Mouse (Mus musculus): ENCODE measurements around the gene Npas3. TPM values are rescaled to one million over a fixed set of nuclear protein-coding genes. Genes with fewer than 3 reads are reported as not detected.

Gene Npas3
- polyA plus RNA-seq, 1 experiment from 2014 or later, result 0.49 TPM

- 42% methylated on average over 4 of the region's 4 CpGs for WGBS
- H3K36me3 ChIP-seq (ENCODE audit: control insufficient read depth, insufficient read depth), result no peaks in the 10 kb centered on the region
Measured at GRCm38 (mm10) chr12:53416096-53416495, 167.6 kb downstream of the Npas3 start.

GRCm38 (mm10) chr12:53421701-53422100 is 173.2 kb downstream of the Npas3 start:
- ATAC-seq (replicated peaks; ENCODE audit: extremely low read depth, insufficient read depth, low FRiP score), result no peak
- WGBS, result 53% methylated on average over 4 of the region's 4 CpGs
- no peak overlapping the region for H3K4me2 ChIP-seq (ENCODE audit: low read depth, low read length)

More at GRCm38 (mm10) chr12:53416096-53416495, 167.6 kb downstream of the Npas3 start:
- Histone ChIP-seq H3K4me3 (ENCODE audit: low read length) (no peak overlapping the region), H3K9ac (ENCODE audit: low read length) (no peak overlapping the region), H3K27ac (ENCODE audit: low read length) (no peak overlapping the region), H3K4me2 (ENCODE audit: low read depth, low read length) (no peak overlapping the region), H3K4me1 (ENCODE audit: control insufficient read depth, insufficient read depth, low read length) (no peaks in the 10 kb centered on the region), H3K9me3 (replicated peaks; ENCODE audit: control insufficient read depth, low read length) (no peaks in the 10 kb centered on the region), H3K27me3 (ENCODE audit: control insufficient read depth, insufficient read depth, low read length) (no peaks in the 10 kb centered on the region)
- no peak for ATAC-seq (replicated peaks; ENCODE audit: extremely low read depth, insufficient read depth, low FRiP score)

GRCm38 (mm10) chr12:53423631-53424030 is 175.2 kb downstream of the Npas3 start:
- H3K4me1 ChIP-seq (ENCODE audit: control insufficient read depth, insufficient read depth, low read length), result no peaks in the 10 kb centered on the region
- no peak overlapping the region for H3K4me2 ChIP-seq (ENCODE audit: low read depth, low read length)
- H3K27me3 ChIP-seq (ENCODE audit: control insufficient read depth, insufficient read depth, low read length), result no peaks in the 10 kb centered on the region
- no peak overlapping the region for H3K27ac ChIP-seq (ENCODE audit: low read length)
- no peak for ATAC-seq (replicated peaks; ENCODE audit: extremely low read depth, insufficient read depth, low FRiP score)
- no peaks in the 10 kb centered on the region for H3K36me3 ChIP-seq (ENCODE audit: control insufficient read depth, insufficient read depth)
- H3K9ac ChIP-seq (ENCODE audit: low read length), result no peak overlapping the region
- no peaks in the 10 kb centered on the region for H3K9me3 ChIP-seq (replicated peaks; ENCODE audit: control insufficient read depth, low read length)
- 51% methylated on average over 2 of the region's 2 CpGs for WGBS
- no peak overlapping the region for H3K4me3 ChIP-seq (ENCODE audit: low read length)

More at GRCm38 (mm10) chr12:53421701-53422100, 173.2 kb downstream of the Npas3 start:
- Histone ChIP-seq H3K4me3 (ENCODE audit: low read length) (no peak overlapping the region), H3K9me3 (replicated peaks; ENCODE audit: control insufficient read depth, low read length) (no peaks in the 10 kb centered on the region), H3K4me1 (ENCODE audit: control insufficient read depth, insufficient read depth, low read length) (no peaks in the 10 kb centered on the region), H3K27me3 (ENCODE audit: control insufficient read depth, insufficient read depth, low read length) (no peaks in the 10 kb centered on the region), H3K36me3 (ENCODE audit: control insufficient read depth, insufficient read depth) (no peaks in the 10 kb centered on the region), H3K9ac (ENCODE audit: low read length) (no peak overlapping the region), H3K27ac (ENCODE audit: low read length) (no peak overlapping the region)

- Histone ChIP-seq H3K4me2 (ENCODE audit: low read depth, low read length) (no peak overlapping the region), H3K36me3 (ENCODE audit: control insufficient read depth, insufficient read depth) (no peaks in the 10 kb centered on the region), H3K4me1 (ENCODE audit: control insufficient read depth, insufficient read depth, low read length) (no peaks in the 10 kb centered on the region), H3K4me3 (ENCODE audit: low read length) (no peak overlapping the region), H3K27me3 (ENCODE audit: control insufficient read depth, insufficient read depth, low read length) (no peaks in the 10 kb centered on the region), H3K9ac (ENCODE audit: low read length) (no peak overlapping the region), H3K27ac (ENCODE audit: low read length) (no peak overlapping the region), H3K9me3 (replicated peaks; ENCODE audit: control insufficient read depth, low read length) (no peaks in the 10 kb centered on the region)
- 84% methylated on average over 2 of the region's 2 CpGs for WGBS
- ATAC-seq (replicated peaks; ENCODE audit: extremely low read depth, insufficient read depth, low FRiP score), result no peak
Measured at GRCm38 (mm10) chr12:53426006-53426405, 177.5 kb downstream of the Npas3 start.

GRCm38 (mm10) chr12:53427153-53427552 is 178.7 kb downstream of the Npas3 start:
- Histone ChIP-seq H3K4me1 (ENCODE audit: control insufficient read depth, insufficient read depth, low read length) (no peaks in the 10 kb centered on the region), H3K4me3 (ENCODE audit: low read length) (no peak overlapping the region), H3K9ac (ENCODE audit: low read length) (no peak overlapping the region), H3K4me2 (ENCODE audit: low read depth, low read length) (no peak overlapping the region), H3K27ac (ENCODE audit: low read length) (no peak overlapping the region), H3K9me3 (replicated peaks; ENCODE audit: control insufficient read depth, low read length) (no peaks in the 10 kb centered on the region), H3K27me3 (ENCODE audit: control insufficient read depth, insufficient read depth, low read length) (no peaks in the 10 kb centered on the region), H3K36me3 (ENCODE audit: control insufficient read depth, insufficient read depth) (no peaks in the 10 kb centered on the region)
- no peak for ATAC-seq (replicated peaks; ENCODE audit: extremely low read depth, insufficient read depth, low FRiP score)
- WGBS, result 71% methylated on average over 10 of the region's 10 CpGs

- ATAC-seq (replicated peaks; ENCODE audit: extremely low read depth, insufficient read depth, low FRiP score), result no peak
- 60% methylated on average over 2 of the region's 2 CpGs for WGBS
- H3K4me3 ChIP-seq (ENCODE audit: low read length), result no peak overlapping the region
- no peaks in the 10 kb centered on the region for H3K9me3 ChIP-seq (replicated peaks; ENCODE audit: control insufficient read depth, low read length)
- no peaks in the 10 kb centered on the region for H3K36me3 ChIP-seq (ENCODE audit: control insufficient read depth, insufficient read depth)
- H3K4me1 ChIP-seq (ENCODE audit: control insufficient read depth, insufficient read depth, low read length), result no peaks in the 10 kb centered on the region
- no peak overlapping the region for H3K9ac ChIP-seq (ENCODE audit: low read length)
- no peak overlapping the region for H3K4me2 ChIP-seq (ENCODE audit: low read depth, low read length)
- no peaks in the 10 kb centered on the region for H3K27me3 ChIP-seq (ENCODE audit: control insufficient read depth, insufficient read depth, low read length)
- H3K27ac ChIP-seq (ENCODE audit: low read length), result no peak overlapping the region
Measured at GRCm38 (mm10) chr12:53442029-53442428, 193.6 kb downstream of the Npas3 start.

GRCm38 (mm10) chr12:53447469-53447868 is 199.0 kb downstream of the Npas3 start:
- Histone ChIP-seq H3K27ac (ENCODE audit: low read length) (no peak overlapping the region), H3K4me1 (ENCODE audit: control insufficient read depth, insufficient read depth, low read length) (no peaks in the 10 kb centered on the region), H3K9ac (ENCODE audit: low read length) (no peak overlapping the region), H3K9me3 (replicated peaks; ENCODE audit: control insufficient read depth, low read length) (no peaks in the 10 kb centered on the region), H3K4me3 (ENCODE audit: low read length) (no peak overlapping the region), H3K36me3 (ENCODE audit: control insufficient read depth, insufficient read depth) (no peaks in the 10 kb centered on the region), H3K27me3 (ENCODE audit: control insufficient read depth, insufficient read depth, low read length) (no peaks in the 10 kb centered on the region), H3K4me2 (ENCODE audit: low read depth, low read length) (no peak overlapping the region)
- ATAC-seq (replicated peaks; ENCODE audit: extremely low read depth, insufficient read depth, low FRiP score), result no peak
- WGBS, result 67% methylated on average over 8 of the region's 8 CpGs

- no peak overlapping the region for H3K4me3 ChIP-seq (ENCODE audit: low read length)
Measured at GRCm38 (mm10) chr12:53448040-53448439, 199.6 kb downstream of the Npas3 start.

GRCm38 (mm10) chr12:53467549-53467948 is 219.1 kb downstream of the Npas3 start:
- Histone ChIP-seq H3K27me3 (ENCODE audit: control insufficient read depth, insufficient read depth, low read length) (no peaks in the 10 kb centered on the region), H3K4me1 (ENCODE audit: control insufficient read depth, insufficient read depth, low read length) (no peaks in the 10 kb centered on the region), H3K9ac (ENCODE audit: low read length) (no peak overlapping the region), H3K9me3 (replicated peaks; ENCODE audit: control insufficient read depth, low read length) (no peaks in the 10 kb centered on the region), H3K27ac (ENCODE audit: low read length) (no peak overlapping the region), H3K4me3 (ENCODE audit: low read length) (no peak overlapping the region), H3K4me2 (ENCODE audit: low read depth, low read length) (no peak overlapping the region), H3K36me3 (ENCODE audit: control insufficient read depth, insufficient read depth) (no peaks in the 10 kb centered on the region)
- ATAC-seq (replicated peaks; ENCODE audit: extremely low read depth, insufficient read depth, low FRiP score), result no peak

More at GRCm38 (mm10) chr12:53448040-53448439, 199.6 kb downstream of the Npas3 start:
- Histone ChIP-seq H3K9ac (ENCODE audit: low read length) (no peak overlapping the region), H3K4me1 (ENCODE audit: control insufficient read depth, insufficient read depth, low read length) (no peaks in the 10 kb centered on the region), H3K27me3 (ENCODE audit: control insufficient read depth, insufficient read depth, low read length) (no peaks in the 10 kb centered on the region), H3K4me2 (ENCODE audit: low read depth, low read length) (no peak overlapping the region), H3K27ac (ENCODE audit: low read length) (no peak overlapping the region), H3K9me3 (replicated peaks; ENCODE audit: control insufficient read depth, low read length) (no peaks in the 10 kb centered on the region), H3K36me3 (ENCODE audit: control insufficient read depth, insufficient read depth) (no peaks in the 10 kb centered on the region)
- 46% methylated on average over 3 of the region's 3 CpGs for WGBS
- ATAC-seq (replicated peaks; ENCODE audit: extremely low read depth, insufficient read depth, low FRiP score), result no peak

- Histone ChIP-seq H3K27ac (ENCODE audit: low read length) (no peak overlapping the region), H3K9ac (ENCODE audit: low read length) (no peak overlapping the region), H3K36me3 (ENCODE audit: control insufficient read depth, insufficient read depth) (no peaks in the 10 kb centered on the region), H3K4me2 (ENCODE audit: low read depth, low read length) (no peak overlapping the region), H3K9me3 (replicated peaks; ENCODE audit: control insufficient read depth, low read length) (no peaks in the 10 kb centered on the region), H3K4me1 (ENCODE audit: control insufficient read depth, insufficient read depth, low read length) (no peaks in the 10 kb centered on the region), H3K4me3 (ENCODE audit: low read length) (no peak overlapping the region), H3K27me3 (ENCODE audit: control insufficient read depth, insufficient read depth, low read length) (no peaks in the 10 kb centered on the region)
- ATAC-seq (replicated peaks; ENCODE audit: extremely low read depth, insufficient read depth, low FRiP score), result no peak
Measured at GRCm38 (mm10) chr12:53474486-53474885, 226.0 kb downstream of the Npas3 start.
